Mouse (Mus musculus) E14TG2a.4 (cell line): Measurements from ENCODE around the gene Krt81.

Source experiments
- CTCF ChIP-seq: conservative IDR thresholded peaks from 2 replicates; pipeline ENCODE4 v1.5.1; 2014; ENCODE audit warnings: low read length
- POU5F1 ChIP-seq: IDR thresholded peaks from 2 replicates; pipeline ENCODE4 v1.6.1; 2014; ENCODE audit warnings: low read length, borderline replicate concordance

- no peak for TF ChIP-seq CTCF
- TF ChIP-seq POU5F1: no peak
Observed at GRCm38 (mm10) chr15:101447444-101447843, 16.1 kb downstream of the Krt81 start, which contains the start of gene Krt88.
